Mouse (Mus musculus): ENCODE measurements around the gene Rab5if. TPM values are rescaled to one million over a fixed set of nuclear protein-coding genes. Genes with fewer than 3 reads are reported as not detected.
"Not testable (repeated sequence)": the region's sequence is repeated elsewhere in the genome, so short reads cannot be mapped to it uniquely, and the experiment has no call there.

Rab5if gene
- polyA plus RNA-seq, 1 experiment from 2014 or later: 145 TPM

GRCm38 (mm10) chr2:156841841-156842706 lies 20.9 kb upstream of the Rab5if start:
- no peaks in the 10 kb centered on the region for H3K36me3 ChIP-seq
- H3K9me3 ChIP-seq: no peaks in the 10 kb centered on the region
- WGBS: 6% methylated on average over 20 of the region's 20 CpGs
- ATAC-seq (ENCODE audit: low FRiP score, low read depth): peak; percentile 40; the same call in 1 of the 2 replicates
- H3K9ac ChIP-seq: no peak overlapping the region
- H3K4me1 ChIP-seq (replicated peaks): peaks cover 58% of the 10 kb centered on the region
- H3K4me3 ChIP-seq: peak overlapping the region; percentile 66
- H3K27ac ChIP-seq (replicated peaks): peak overlapping the region; percentile 82
- peak overlapping the region; percentile 98 for H3K4me2 ChIP-seq
- H3K27me3 ChIP-seq: peaks cover 15% of the 10 kb centered on the region

DNA sequence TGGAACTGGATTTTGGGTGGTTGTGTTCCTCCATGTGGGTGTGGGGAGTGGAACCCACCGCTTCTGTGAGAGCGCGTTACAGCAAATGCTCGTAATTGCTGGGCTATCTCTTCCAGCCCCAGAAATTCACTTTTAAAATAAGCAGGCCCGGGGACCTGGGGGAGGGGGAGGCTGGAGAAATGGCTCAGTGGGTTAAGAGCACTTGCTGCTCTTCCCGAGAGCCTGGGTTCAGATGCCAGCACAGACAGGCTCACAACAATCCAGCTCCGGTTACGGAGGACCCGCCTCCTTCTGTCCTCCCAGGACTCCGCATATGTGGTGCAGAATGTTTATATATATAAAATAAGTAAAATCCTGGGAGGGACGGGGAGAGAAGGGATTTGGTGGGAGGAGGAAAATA lies 20.2 kb upstream of the Rab5if start:
- Histone ChIP-seq H3K27me3 (peaks cover 15% of the 10 kb centered on the region), H3K27ac (replicated peaks) (no peak overlapping the region), H3K9ac (no peak overlapping the region), H3K9me3 (no peaks in the 10 kb centered on the region), H3K4me3 (peak overlapping the region; percentile 66; the same call in 1 of the 2 replicates), H3K4me2 (peak overlapping the region; percentile 98), H3K36me3 (no peaks in the 10 kb centered on the region), H3K4me1 (replicated peaks) (peaks cover 61% of the 10 kb centered on the region)
- 18% methylated on average over 11 of the region's 11 CpGs for WGBS
- no peak for ATAC-seq (ENCODE audit: low FRiP score, low read depth)

- no peaks in the 10 kb centered on the region for H3K36me3 ChIP-seq
- peaks cover 15% of the 10 kb centered on the region for H3K27me3 ChIP-seq
- H3K9ac ChIP-seq: no peak overlapping the region
- H3K27ac ChIP-seq (replicated peaks): no peak overlapping the region
- no peak overlapping the region for H3K4me2 ChIP-seq
- peaks cover 61% of the 10 kb centered on the region for H3K4me1 ChIP-seq (replicated peaks)
- H3K9me3 ChIP-seq: no peaks in the 10 kb centered on the region
- H3K4me3 ChIP-seq: no peak overlapping the region
- 75% methylated on average over 10 of the region's 10 CpGs for WGBS
- no peak for ATAC-seq (ENCODE audit: low FRiP score, low read depth)
Observed at GRCm38 (mm10) chr2:156843331-156843730, 19.6 kb upstream of the Rab5if start.

GRCm38 (mm10) chr2:156844715-156845114 lies 18.2 kb upstream of the Rab5if start:
- Histone ChIP-seq H3K9me3 (no peaks in the 10 kb centered on the region), H3K27me3 (peaks cover 15% of the 10 kb centered on the region), H3K9ac (no peak overlapping the region), H3K4me1 (replicated peaks) (peaks cover 59% of the 10 kb centered on the region), H3K4me3 (no peak overlapping the region), H3K27ac (replicated peaks) (no peak overlapping the region), H3K4me2 (no peak overlapping the region), H3K36me3 (no peaks in the 10 kb centered on the region)
- no peak for ATAC-seq (ENCODE audit: low FRiP score, low read depth)
- WGBS: 35% methylated on average over 10 of the region's 10 CpGs

DNA sequence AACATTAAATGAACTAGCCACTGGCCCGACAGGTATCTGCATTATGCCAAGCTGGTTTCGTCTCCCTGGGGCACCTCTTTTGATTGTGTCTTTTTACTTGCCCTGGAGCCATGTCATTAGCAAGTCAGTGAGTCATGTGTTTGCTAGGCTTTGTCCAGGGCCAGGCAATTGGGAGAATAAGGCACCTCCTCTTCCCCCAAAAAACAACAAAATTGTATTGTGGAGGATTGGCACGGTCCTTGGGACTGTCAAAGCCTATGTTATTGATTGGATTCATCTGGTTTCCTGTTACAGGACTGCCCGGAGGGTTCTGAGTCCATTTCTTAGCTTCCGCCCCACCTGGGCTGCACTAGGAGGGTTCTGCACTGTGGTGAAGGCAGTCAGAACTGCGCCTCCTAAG lies 15.3 kb upstream of the Rab5if start:
- no peaks in the 10 kb centered on the region for H3K9me3 ChIP-seq
- 54% methylated on average over 6 of the region's 6 CpGs for WGBS
- peaks cover 29% of the 10 kb centered on the region for H3K4me1 ChIP-seq (replicated peaks)
- H3K27me3 ChIP-seq: no peaks in the 10 kb centered on the region
- ATAC-seq (ENCODE audit: low FRiP score, low read depth): no peak
- H3K27ac ChIP-seq (replicated peaks): no peak overlapping the region
- H3K36me3 ChIP-seq: no peaks in the 10 kb centered on the region
- no peak overlapping the region for H3K9ac ChIP-seq
- H3K4me2 ChIP-seq: no peak overlapping the region
- H3K4me3 ChIP-seq: no peak overlapping the region

DNA sequence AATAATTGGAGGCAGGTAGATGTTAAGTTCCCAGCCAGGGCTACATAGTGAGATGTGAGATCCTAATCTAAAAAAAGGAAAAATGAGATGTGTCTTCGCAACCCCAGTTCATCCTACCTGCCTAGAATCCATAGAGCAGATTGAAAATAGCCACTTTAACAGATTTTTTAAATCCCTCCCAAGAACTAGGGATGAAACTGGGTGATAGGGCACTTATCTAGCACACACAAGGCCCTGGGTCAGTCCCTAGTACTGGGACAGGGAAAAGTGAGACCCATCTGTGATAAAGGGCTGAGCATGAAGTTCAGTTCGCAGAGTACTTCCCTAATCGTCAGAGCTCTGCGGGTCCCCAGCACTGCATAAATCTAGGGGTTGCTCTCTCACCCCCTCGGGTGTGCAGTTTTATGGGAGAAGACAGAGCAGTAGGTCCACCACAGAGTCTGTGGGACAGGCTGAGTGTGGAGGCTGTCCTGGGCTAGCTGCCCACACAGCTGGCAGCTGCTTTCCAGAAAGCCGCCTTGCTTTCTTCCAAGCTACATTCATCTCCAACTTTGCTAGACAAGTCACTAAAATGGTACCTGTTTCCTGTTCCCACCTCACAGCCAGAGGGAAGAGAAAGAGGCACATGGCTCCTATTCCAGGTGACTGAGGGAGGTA lies 14.3 kb upstream of the Rab5if start:
- peaks cover 21% of the 10 kb centered on the region for H3K4me1 ChIP-seq (replicated peaks)
- no peaks in the 10 kb centered on the region for H3K27me3 ChIP-seq
- no peak for ATAC-seq (ENCODE audit: low FRiP score, low read depth)
- H3K9ac ChIP-seq: no peak overlapping the region
- H3K9me3 ChIP-seq: no peaks in the 10 kb centered on the region
- H3K4me2 ChIP-seq: no peak overlapping the region
- 85% methylated on average over 6 of the region's 6 CpGs for whole genome bisulfite sequencing
- no peak overlapping the region for H3K4me3 ChIP-seq
- no peak overlapping the region for H3K27ac ChIP-seq (replicated peaks)
- H3K36me3 ChIP-seq: no peaks in the 10 kb centered on the region

DNA sequence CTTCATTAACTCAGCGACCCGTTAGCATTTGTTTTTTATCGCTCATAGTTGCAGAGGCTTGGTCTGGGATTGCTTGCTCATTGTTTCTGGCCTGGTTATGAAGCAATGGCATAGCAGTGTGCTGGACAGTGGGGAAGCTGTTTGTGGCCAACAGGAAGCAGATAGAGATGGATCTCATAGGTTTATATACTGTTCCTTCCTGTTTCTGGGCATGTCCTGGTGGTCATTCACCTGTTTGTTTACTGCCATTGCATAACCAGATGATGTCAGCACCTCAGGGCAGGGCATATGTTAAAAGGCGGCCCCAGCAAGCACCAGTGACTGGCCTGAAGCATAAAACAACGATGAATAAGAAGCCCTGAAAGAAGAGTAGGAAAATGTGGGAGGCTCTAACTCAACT lies 12.4 kb upstream of the Rab5if start:
- Histone ChIP-seq H3K27me3 (no peaks in the 10 kb centered on the region), H3K4me1 (replicated peaks) (peaks cover 8% of the 10 kb centered on the region; the same call in 1 of the 2 replicates), H3K9me3 (no peaks in the 10 kb centered on the region), H3K27ac (replicated peaks) (no peak overlapping the region), H3K4me3 (no peak overlapping the region), H3K36me3 (no peaks in the 10 kb centered on the region), H3K4me2 (no peak overlapping the region), H3K9ac (no peak overlapping the region)
- WGBS: 90% methylated on average over 5 of the region's 5 CpGs
- no peak for ATAC-seq (ENCODE audit: low FRiP score, low read depth)

- H3K27me3 ChIP-seq; H3K4me1 ChIP-seq (replicated peaks); H3K36me3 ChIP-seq; H3K9me3 ChIP-seq; H3K4me3 ChIP-seq; H3K4me2 ChIP-seq; H3K9ac ChIP-seq; H3K27ac ChIP-seq (replicated peaks): not testable (repeated sequence)
- 58% methylated on average over 8 of the region's 13 CpGs for WGBS
- peak; percentile 56; the same call in 1 of the 2 replicates for ATAC-seq (ENCODE audit: low FRiP score, low read depth)
Observed at GRCm38 (mm10) chr2:156853584-156853983, 9.3 kb upstream of the Rab5if start.

- WGBS: 45% methylated on average over 13 of the region's 13 CpGs
- not testable (repeated sequence) for H3K9ac ChIP-seq; H3K27me3 ChIP-seq; H3K36me3 ChIP-seq; H3K4me1 ChIP-seq (replicated peaks); H3K9me3 ChIP-seq; H3K4me3 ChIP-seq; H3K27ac ChIP-seq (replicated peaks); H3K4me2 ChIP-seq
- ATAC-seq (ENCODE audit: low FRiP score, low read depth): 0 out of 2 replicates have a peak, but pooled peaks have one; percentile 19
Observed at GRCm38 (mm10) chr2:156853999-156854771, 8.7 kb upstream of the Rab5if start.

- Histone ChIP-seq H3K27me3 (no peaks in the 10 kb centered on the region), H3K4me1 (replicated peaks) (peaks cover 8% of the 10 kb centered on the region), H3K9ac (no peak overlapping the region), H3K4me2 (no peak overlapping the region), H3K9me3 (no peaks in the 10 kb centered on the region), H3K27ac (replicated peaks) (no peak overlapping the region), H3K4me3 (no peak overlapping the region), H3K36me3 (peaks cover 7% of the 10 kb centered on the region; the same call in 1 of the 2 replicates)
- 95% methylated on average over 1 of the region's 1 CpGs for WGBS
- ATAC-seq (ENCODE audit: low FRiP score, low read depth): no peak
Observed at GRCm38 (mm10) chr2:156856311-156856710, 6.6 kb upstream of the Rab5if start.

GRCm38 (mm10) chr2:156857385-156857791 lies 5.5 kb upstream of the Rab5if start:
- Histone ChIP-seq H3K9ac (no peak overlapping the region), H3K4me1 (replicated peaks) (peaks cover 16% of the 10 kb centered on the region), H3K27me3 (no peaks in the 10 kb centered on the region), H3K4me2 (no peak overlapping the region), H3K27ac (replicated peaks) (no peak overlapping the region), H3K4me3 (no peak overlapping the region), H3K9me3 (no peaks in the 10 kb centered on the region), H3K36me3 (peaks cover 7% of the 10 kb centered on the region; the same call in 1 of the 2 replicates)
- WGBS: 82% methylated on average over 3 of the region's 3 CpGs
- ATAC-seq (ENCODE audit: low FRiP score, low read depth): no peak

GRCm38 (mm10) chr2:156857835-156858234 lies 5.1 kb upstream of the Rab5if start, which contains the start of gene 4930518I15Rik:
Gene 4930518I15Rik, minus strand, starts transcription at chr2:156857946.
- Histone ChIP-seq H3K27ac (replicated peaks) (no peak within 1 kb of the TSS), H3K27me3 (no peaks in the 10 kb centered on the region), H3K36me3 (peaks cover 7% of the 10 kb centered on the region; the same call in 1 of the 2 replicates), H3K9me3 (no peaks in the 10 kb centered on the region), H3K9ac (no peak within 1 kb of the TSS), H3K4me2 (no peak within 1 kb of the TSS), H3K4me1 (replicated peaks) (peaks cover 16% of the 10 kb centered on the region), H3K4me3 (no peak within 1 kb of the TSS)
- WGBS: 86% methylated on average over 2 of the region's 2 CpGs
- no peak for ATAC-seq (ENCODE audit: low FRiP score, low read depth)
